Mouse (Mus musculus) liver, embryonic 13.5 days (tissue): ENCODE measurements around the gene Cap2. TPM values are rescaled to one million over a fixed set of nuclear protein-coding genes. Genes with fewer than 3 reads are reported as not detected.

ENCODE experiments used
- ATAC-seq: fragments of 200-750 bp; cut with Nextera tagmentation; 2 replicates; pipeline ENCODE4 v1.8.0; 2017; ENCODE audit warnings: low read depth, mild to moderate bottlenecking, moderate number of reproducible peaks, moderate library complexity
- DNase-seq: peaks from one replicate; pipeline ENCODE4 v3.0.0; 2022
- H3K27ac ChIP-seq: fragments of 300-500 bp; sonication (generic); 2 replicates; pipeline ENCODE4 v1.5.1; 2015; ENCODE audit warnings: moderate library complexity, mild to moderate bottlenecking, inconsistent platforms
- H3K27me3 ChIP-seq: fragments of 300-500 bp; sonication (generic); 2 replicates; pipeline ENCODE4 v1.6.1; 2015; ENCODE audit warnings: mild to moderate bottlenecking, inconsistent platforms
- H3K36me3 ChIP-seq: fragments of 300-500 bp; sonication (generic); 2 replicates; pipeline ENCODE4 v1.6.1; 2015; ENCODE audit warnings: mild to moderate bottlenecking, inconsistent platforms
- H3K4me1 ChIP-seq: fragments of 300-500 bp; sonication (generic); replicated peaks from 2 replicates; pipeline ENCODE4 v1.6.1; 2015; ENCODE audit warnings: inconsistent platforms
- H3K4me2 ChIP-seq: fragments of 300-500 bp; sonication (generic); 2 replicates; pipeline ENCODE4 v1.6.1; 2015; ENCODE audit warnings: inconsistent platforms, mild to moderate bottlenecking, moderate library complexity
- H3K4me3 ChIP-seq: fragments of 300-500 bp; sonication (generic); replicated peaks from 2 replicates; pipeline ENCODE4 v1.5.1; 2015; ENCODE audit warnings: mild to moderate bottlenecking, inconsistent platforms
- H3K9ac ChIP-seq: fragments of 300-500 bp; sonication (generic); 2 replicates; pipeline ENCODE4 v1.6.1; 2015; ENCODE audit warnings: mild to moderate bottlenecking, inconsistent platforms
- H3K9me3 ChIP-seq: fragments of 300-500 bp; sonication (generic); replicated peaks from 2 replicates; pipeline ENCODE4 v1.6.1; 2016; ENCODE audit warnings: inconsistent platforms
- WGBS: fragments of 180-500 bp; shearing (Covaris S2); methylation state at CpG from one replicate; pipeline ENCODE4 v1.1.7; 2015; ENCODE audit not compliant: insufficient replicate concordance; 5-methylcytosine and 5-hydroxymethylcytosine counted together
- polyA plus RNA-seq: library from polyadenylated mRNA; unstranded; fragments of >200 nt; fragmentation: Nextera tagmentation; extraction: Ambion mirVana; gene quantifications from 2 replicates; pipeline ENCODE4 v1.2.1, GENCODE M21; 2015

Cap2 gene
- polyA plus RNA-seq, 1 experiment from 2014 or later, result 2.0 TPM

GRCm38 (mm10) chr13:46602674-46603073, 101.0 kb downstream of the Cap2 start:
- Histone ChIP-seq H3K9me3 (no peaks in the 10 kb centered on the region), H3K4me3 (no peak overlapping the region), H3K36me3 (no peaks in the 10 kb centered on the region), H3K4me1 (no peaks in the 10 kb centered on the region), H3K27ac (no peak overlapping the region), H3K9ac (no peak overlapping the region), H3K27me3 (no peaks in the 10 kb centered on the region), H3K4me2 (no peak overlapping the region)
- WGBS, result 78% methylated on average over 11 of the region's 11 CpGs
- ATAC-seq (no peak), DNase-seq (no peak)

GRCm38 (mm10) chr13:46611033-46611432, 109.4 kb downstream of the Cap2 start:
- Histone ChIP-seq H3K4me2 (no peak overlapping the region), H3K4me3 (no peak overlapping the region), H3K36me3 (no peaks in the 10 kb centered on the region), H3K27me3 (no peaks in the 10 kb centered on the region), H3K4me1 (no peaks in the 10 kb centered on the region; the same call in 1 of the 2 replicates), H3K27ac (no peak overlapping the region), H3K9me3 (no peaks in the 10 kb centered on the region), H3K9ac (no peak overlapping the region)
- 63% methylated on average over 3 of the region's 3 CpGs for WGBS
- ATAC-seq (no peak), DNase-seq (no peak)

GRCm38 (mm10) chr13:46613694-46614272, 112.1 kb downstream of the Cap2 start:
- H3K27ac ChIP-seq, result no peak overlapping the region
- ATAC-seq (no peak), DNase-seq (no peak)
- H3K9ac ChIP-seq, result no peak overlapping the region
- H3K36me3 ChIP-seq, result no peaks in the 10 kb centered on the region
- no peaks in the 10 kb centered on the region; the same call in 1 of the 2 replicates for H3K4me1 ChIP-seq
- H3K4me2 ChIP-seq, result no peak overlapping the region
- H3K27me3 ChIP-seq, result no peaks in the 10 kb centered on the region
- WGBS, result 37% methylated on average over 6 of the region's 6 CpGs
- no peaks in the 10 kb centered on the region for H3K9me3 ChIP-seq
- no peak overlapping the region for H3K4me3 ChIP-seq

GRCm38 (mm10) chr13:46616673-46617362, 115.2 kb downstream of the Cap2 start:
- no peaks in the 10 kb centered on the region for H3K36me3 ChIP-seq
- H3K9me3 ChIP-seq, result no peaks in the 10 kb centered on the region
- peaks cover 8% of the 10 kb centered on the region for H3K4me1 ChIP-seq
- no peak for ATAC-seq
- no peak for DNase-seq
- no peak overlapping the region for H3K4me2 ChIP-seq
- no peak overlapping the region for H3K9ac ChIP-seq
- no peak overlapping the region for H3K4me3 ChIP-seq
- H3K27me3 ChIP-seq, result no peaks in the 10 kb centered on the region
- H3K27ac ChIP-seq, result no peak overlapping the region
- 78% methylated on average over 19 of the region's 19 CpGs for WGBS

- H3K4me1 ChIP-seq, result peaks cover 8% of the 10 kb centered on the region
- WGBS, result 52% methylated on average over 11 of the region's 11 CpGs
- H3K4me3 ChIP-seq, result no peak overlapping the region
- no peak overlapping the region for H3K27ac ChIP-seq
- H3K36me3 ChIP-seq, result no peaks in the 10 kb centered on the region
- no peaks in the 10 kb centered on the region for H3K9me3 ChIP-seq
- no peak for DNase-seq
- no peak for ATAC-seq
- no peaks in the 10 kb centered on the region for H3K27me3 ChIP-seq
- H3K9ac ChIP-seq, result no peak overlapping the region
- H3K4me2 ChIP-seq, result no peak overlapping the region
These were observed 118.0 kb downstream of the Cap2 start for GRCm38 (mm10) chr13:46619633-46620032.

GRCm38 (mm10) chr13:46620964-46621757, 119.5 kb downstream of the Cap2 start:
- DNase-seq (no peak), ATAC-seq (no peak)
- no peaks in the 10 kb centered on the region for H3K9me3 ChIP-seq
- peaks cover 8% of the 10 kb centered on the region for H3K4me1 ChIP-seq
- H3K4me2 ChIP-seq, result no peak overlapping the region
- no peak overlapping the region for H3K9ac ChIP-seq
- WGBS, result 72% methylated on average over 7 of the region's 7 CpGs
- H3K36me3 ChIP-seq, result no peaks in the 10 kb centered on the region
- no peaks in the 10 kb centered on the region for H3K27me3 ChIP-seq
- H3K27ac ChIP-seq, result no peak overlapping the region
- no peak overlapping the region for H3K4me3 ChIP-seq

- no peak for ATAC-seq
These were observed 125.0 kb downstream of the Cap2 start for GRCm38 (mm10) chr13:46626608-46627007.

GRCm38 (mm10) chr13:46627841-46628240, 126.2 kb downstream of the Cap2 start:
- ATAC-seq (no peak), DNase-seq (no peak)
- no peak overlapping the region for H3K27ac ChIP-seq
- no peaks in the 10 kb centered on the region for H3K27me3 ChIP-seq
- WGBS, result 73% methylated on average over 10 of the region's 10 CpGs
- no peaks in the 10 kb centered on the region for H3K36me3 ChIP-seq
- no peak overlapping the region for H3K4me3 ChIP-seq
- H3K4me1 ChIP-seq, result 0 out of 2 replicates have a peak, but pooled peaks cover 2% of the 10 kb centered on the region
- no peaks in the 10 kb centered on the region for H3K9me3 ChIP-seq
- no peak overlapping the region for H3K9ac ChIP-seq
- no peak overlapping the region for H3K4me2 ChIP-seq

More at GRCm38 (mm10) chr13:46626608-46627007, 125.0 kb downstream of the Cap2 start:
- H3K9me3 ChIP-seq, result no peaks in the 10 kb centered on the region
- H3K4me3 ChIP-seq, result no peak overlapping the region
- no peak for DNase-seq
- no peak overlapping the region for H3K27ac ChIP-seq
- 78% methylated on average over 9 of the region's 9 CpGs for WGBS
- H3K36me3 ChIP-seq, result no peaks in the 10 kb centered on the region
- H3K9ac ChIP-seq, result no peak overlapping the region
- H3K27me3 ChIP-seq, result no peaks in the 10 kb centered on the region
- H3K4me2 ChIP-seq, result no peak overlapping the region
- H3K4me1 ChIP-seq, result no peaks in the 10 kb centered on the region

GRCm38 (mm10) chr13:46629391-46629790, 127.7 kb downstream of the Cap2 start:
- no peaks in the 10 kb centered on the region for H3K9me3 ChIP-seq
- H3K4me3 ChIP-seq, result no peak overlapping the region
- H3K27me3 ChIP-seq, result no peaks in the 10 kb centered on the region
- DNase-seq, result no peak
- H3K4me1 ChIP-seq, result 0 out of 2 replicates have a peak, but pooled peaks cover 2% of the 10 kb centered on the region
- H3K9ac ChIP-seq, result no peak overlapping the region
- no peak overlapping the region for H3K27ac ChIP-seq
- WGBS, result 63% methylated on average over 6 of the region's 6 CpGs
- H3K36me3 ChIP-seq, result no peaks in the 10 kb centered on the region
- H3K4me2 ChIP-seq, result no peak overlapping the region
- no peak for ATAC-seq

- DNase-seq, result no peak
- 0 out of 2 replicates have a peak, but pooled peaks cover 2% of the 10 kb centered on the region for H3K4me1 ChIP-seq
- H3K9ac ChIP-seq, result no peak overlapping the region
- 44% methylated on average over 4 of the region's 4 CpGs for WGBS
- no peak overlapping the region for H3K27ac ChIP-seq
- no peaks in the 10 kb centered on the region for H3K36me3 ChIP-seq
- H3K27me3 ChIP-seq, result no peaks in the 10 kb centered on the region
- H3K4me3 ChIP-seq, result no peak overlapping the region
- no peak for ATAC-seq
- H3K9me3 ChIP-seq, result no peaks in the 10 kb centered on the region
- no peak overlapping the region for H3K4me2 ChIP-seq
These were observed 131.1 kb downstream of the Cap2 start for GRCm38 (mm10) chr13:46632796-46633195.

- H3K27me3 ChIP-seq, result no peaks in the 10 kb centered on the region
- 54% methylated on average over 18 of the region's 18 CpGs for WGBS
- no peaks in the 10 kb centered on the region for H3K36me3 ChIP-seq
- no peak for DNase-seq
- H3K9me3 ChIP-seq, result no peaks in the 10 kb centered on the region
- H3K4me1 ChIP-seq, result 0 out of 2 replicates have a peak, but pooled peaks cover 2% of the 10 kb centered on the region
- no peak for ATAC-seq
- H3K4me2 ChIP-seq, result no peak overlapping the region
- H3K9ac ChIP-seq, result no peak overlapping the region
- H3K27ac ChIP-seq, result no peak overlapping the region
- no peak overlapping the region for H3K4me3 ChIP-seq
These were observed 131.9 kb downstream of the Cap2 start for GRCm38 (mm10) chr13:46633320-46634132.
